Mouse (Mus musculus): ENCODE measurements around the gene Gtf2h4. TPM values are rescaled to one million over a fixed set of nuclear protein-coding genes. Genes with fewer than 3 reads are reported as not detected.

The Gtf2h4 gene
- 40.9 and 46.6 TPM in 2 replicates for polyA plus RNA-seq (2012; rRNA removed)

DNA sequence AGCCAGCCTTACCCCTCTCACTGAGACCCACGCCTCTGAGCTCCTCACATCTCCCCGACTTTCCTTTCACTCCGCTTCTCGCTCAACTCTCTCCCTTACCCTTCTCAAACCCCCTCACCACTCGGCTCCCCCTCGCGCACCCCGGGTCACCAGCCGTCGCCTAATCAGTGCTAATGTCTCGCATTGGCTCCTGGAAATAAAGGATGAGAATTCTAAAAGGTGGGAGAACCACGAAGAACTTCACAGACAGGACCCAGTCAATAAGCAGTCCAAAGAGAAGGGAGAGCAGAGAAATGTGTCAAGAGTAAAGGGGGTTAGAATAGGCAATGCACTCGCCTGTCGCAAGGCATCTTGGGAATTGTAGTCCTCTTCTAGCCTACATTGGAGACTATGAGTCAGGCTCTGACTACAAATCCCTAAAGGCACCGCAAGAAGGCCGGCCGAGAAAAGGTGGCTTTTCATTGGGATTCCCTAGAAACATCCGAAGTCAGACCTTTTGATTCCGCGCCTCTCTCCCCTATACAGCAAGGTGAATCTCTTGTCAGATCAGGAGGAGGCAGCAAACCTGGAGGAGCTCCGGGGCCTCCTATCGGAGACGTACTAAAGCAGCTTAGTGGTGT, at the start of gene Gtf2h4:
Gtf2h4 (minus strand) TSS at position 324 of the 620 bp plus-strand sequence.

DNA sequence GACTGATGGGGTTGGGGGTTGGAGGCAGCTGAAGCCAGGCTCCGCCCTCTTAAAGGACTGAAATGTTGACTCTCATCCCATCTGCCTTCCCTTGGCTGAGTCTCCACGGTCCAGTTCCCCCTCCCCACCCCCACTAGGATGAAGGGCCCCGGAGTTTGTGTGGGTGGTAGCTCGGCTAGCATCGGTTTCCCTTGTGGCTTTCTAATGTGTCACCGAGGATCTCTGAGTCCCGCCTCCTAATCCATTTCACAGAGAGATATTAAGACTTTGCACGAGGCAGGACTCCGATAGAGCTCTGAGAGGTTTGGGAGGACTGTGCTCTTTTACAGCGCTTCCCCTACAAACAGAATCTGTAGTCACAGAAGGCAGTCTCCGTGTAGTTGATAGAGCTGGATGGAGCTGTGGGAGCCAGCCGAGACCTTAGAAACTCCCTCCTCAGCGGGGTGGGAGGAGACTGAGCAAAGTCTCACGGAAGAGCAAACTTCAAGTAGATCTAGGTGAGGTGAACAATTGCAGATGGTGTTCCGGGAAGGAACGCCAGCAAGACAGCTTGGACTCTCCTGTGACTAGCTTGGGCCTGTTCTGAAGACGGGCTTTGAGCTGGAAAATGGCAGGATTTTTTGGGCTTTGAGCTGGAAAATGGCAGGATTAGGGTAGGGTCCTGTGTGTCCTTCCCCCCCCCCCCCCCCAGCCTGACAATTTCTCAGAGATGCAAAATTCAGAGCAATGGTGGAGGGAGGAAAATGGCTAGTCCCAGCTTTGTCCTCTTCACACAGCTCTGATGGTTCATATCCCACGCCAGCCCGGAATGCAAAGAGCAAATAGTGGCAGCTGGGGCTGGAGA, 31.3 kb upstream of the Gtf2h4 start, which contains the start of gene Ddr1:
Ddr1 (minus strand) TSS at position 1 of the 844 bp plus-strand sequence.

DNA sequence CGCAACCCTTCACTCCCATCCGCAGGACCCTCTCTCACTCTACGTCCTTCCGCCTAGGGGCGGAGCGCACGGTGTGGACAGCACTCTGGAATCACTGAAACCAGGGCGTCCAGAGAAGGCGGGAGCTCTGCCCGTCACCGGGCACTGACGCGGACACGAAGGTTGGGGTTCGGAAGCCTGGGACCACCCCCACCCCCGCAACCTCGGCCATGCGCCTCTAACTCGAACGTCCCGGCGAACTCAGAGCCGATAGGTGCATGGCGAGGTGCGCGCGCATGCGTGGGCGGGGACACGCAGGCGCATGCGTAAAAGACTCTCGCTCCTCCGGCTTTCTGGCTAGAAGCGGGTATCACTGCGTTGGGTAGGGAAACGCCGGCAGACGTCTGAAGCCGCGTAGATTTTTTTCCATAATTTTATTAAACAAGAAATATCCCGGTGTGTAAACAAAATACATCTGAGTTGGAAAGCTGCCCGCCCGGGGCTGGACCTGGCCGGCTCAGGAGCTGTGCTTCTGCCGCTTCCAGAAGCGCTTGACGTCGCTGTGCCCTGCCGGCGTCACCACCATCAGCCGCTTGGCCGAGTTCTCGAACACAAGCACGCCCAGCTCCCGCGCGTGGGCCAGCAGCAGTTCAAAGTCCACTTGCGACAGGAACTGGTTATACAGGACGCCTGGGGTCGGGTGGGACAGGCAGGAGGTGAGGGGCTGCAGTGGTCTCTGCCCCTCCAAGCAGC, 6.0 kb downstream of the Gtf2h4 start, which contains the start of gene Vars2:
Vars2 (minus strand) TSS at position 259 of the 732 bp plus-strand sequence.

DNA sequence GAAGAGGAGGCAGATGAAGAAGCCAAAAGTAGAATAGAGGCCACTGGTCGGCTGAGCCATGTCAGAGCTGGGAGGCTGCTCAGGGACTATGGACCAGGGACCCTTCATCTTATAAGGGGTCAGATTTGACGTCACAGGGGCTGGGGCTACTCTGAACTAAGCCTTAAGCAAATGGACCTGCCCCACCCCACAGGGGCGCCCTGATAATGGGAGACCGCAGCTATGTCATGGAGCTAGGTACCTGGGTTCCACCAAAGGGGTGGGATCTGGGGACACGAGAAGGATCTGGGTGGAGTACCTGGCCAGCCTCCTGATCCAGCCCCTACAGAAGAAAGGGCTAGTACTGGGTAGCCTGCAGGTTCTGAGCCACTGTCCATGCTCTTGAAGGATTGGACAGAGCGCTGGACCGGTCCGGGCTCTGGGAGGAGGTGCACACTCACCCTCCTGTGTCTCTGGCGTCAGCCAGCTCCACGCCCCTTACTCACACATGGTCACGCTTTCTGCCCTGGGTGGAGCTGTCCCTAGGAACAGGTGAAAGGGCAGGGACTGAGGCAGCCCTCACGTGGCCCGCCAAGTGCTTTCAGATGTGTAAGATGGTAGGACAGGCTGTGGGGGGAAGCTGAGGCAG, 29.8 kb downstream of the Gtf2h4 start, which contains the start of gene Mucl3:
Mucl3 (minus strand) TSS at position 87 of the 628 bp plus-strand sequence.

GRCm38 (mm10) chr17:35626537-35626936, 47.0 kb downstream of the Gtf2h4 start, which contains the start of gene Gm9573:
TSS of gene Gm9573 (minus strand) at chr17:35626637.

Other genes starting within 250 kb of the Gtf2h4 start
- 1.5 and 2.1 TPM in 2 replicates for gene H2-Q6, start 248.9 kb downstream of the Gtf2h4 start, polyA plus RNA-seq (2012; rRNA removed)
- 15.0 and 17.0 TPM in 2 replicates for gene H2-Q7, start 234.6 kb downstream of the Gtf2h4 start, polyA plus RNA-seq (2012; rRNA removed)
- gene H2-Q10, start 203.7 kb downstream of the Gtf2h4 start, polyA plus RNA-seq (2012; rRNA removed) = 2.2 and 4.0 TPM in 2 replicates
- gene Pou5f1, start 167.7 kb downstream of the Gtf2h4 start, polyA plus RNA-seq (2012; rRNA removed) = 0.24 and 0.57 TPM in 2 replicates
- gene Tcf19, start 156.9 kb downstream of the Gtf2h4 start, polyA plus RNA-seq (2012; rRNA removed) = 31.4 and 45.2 TPM in 2 replicates
- 36.9 and 61.2 TPM in 2 replicates for gene Cchcr1, start 156.6 kb downstream of the Gtf2h4 start, polyA plus RNA-seq (2012; rRNA removed)
- 1.4 and 1.9 TPM in 2 replicates for gene Psors1c2, start 140.5 kb downstream of the Gtf2h4 start, polyA plus RNA-seq (2012; rRNA removed)
- gene Cdsn, start 121.6 kb downstream of the Gtf2h4 start, polyA plus RNA-seq (2012; rRNA removed) = 0.04 TPM in 2 replicates
- gene 2300002M23Rik, start 106.3 kb downstream of the Gtf2h4 start, polyA plus RNA-seq (2012; rRNA removed) = not detected in 2 replicates
- gene Sfta2, start 72.2 kb downstream of the Gtf2h4 start, polyA plus RNA-seq (2012; rRNA removed) = not detected in 2 replicates
- not detected in 2 replicates for gene Gm9573, start 47.1 kb downstream of the Gtf2h4 start, polyA plus RNA-seq (2012; rRNA removed)
- 0.08 and 0.16 TPM in 2 replicates for gene Mucl3, start 30.0 kb downstream of the Gtf2h4 start, polyA plus RNA-seq (2012; rRNA removed)
- gene Vars2, start 6.1 kb downstream of the Gtf2h4 start, polyA plus RNA-seq (2012; rRNA removed) = 31.5 and 40.9 TPM in 2 replicates
- 85.4 and 116 TPM in 2 replicates for gene Ddr1, start 30.9 kb upstream of the Gtf2h4 start, polyA plus RNA-seq (2012; rRNA removed)
- gene Ier3, start 147.9 kb upstream of the Gtf2h4 start, polyA plus RNA-seq (2012; rRNA removed) = 2.3 and 3.8 TPM in 2 replicates
- 53.2 and 54.8 TPM in 2 replicates for gene Flot1, start 149.5 kb upstream of the Gtf2h4 start, polyA plus RNA-seq (2012; rRNA removed)
- gene Tubb5, start 164.6 kb upstream of the Gtf2h4 start, polyA plus RNA-seq (2012; rRNA removed) = 1,643 and 2,189 TPM in 2 replicates
- 37.8 and 41.2 TPM in 2 replicates for gene Mdc1, start 167.8 kb upstream of the Gtf2h4 start, polyA plus RNA-seq (2012; rRNA removed)
- gene Nrm, start 187.6 kb upstream of the Gtf2h4 start, polyA plus RNA-seq (2012; rRNA removed) = 61.1 and 62.0 TPM in 2 replicates
- gene Ppp1r18, start 191.9 kb upstream of the Gtf2h4 start, polyA plus RNA-seq (2012; rRNA removed) = 47.5 and 56.9 TPM in 2 replicates
- 72.6 and 76.7 TPM in 2 replicates for gene Dhx16, start 206.1 kb upstream of the Gtf2h4 start, polyA plus RNA-seq (2012; rRNA removed)
- 40.5 and 45.6 TPM in 2 replicates for gene 2310061I04Rik, start 223.7 kb upstream of the Gtf2h4 start, polyA plus RNA-seq (2012; rRNA removed)
- 136 and 230 TPM in 2 replicates for gene Atat1, start 236.3 kb upstream of the Gtf2h4 start, polyA plus RNA-seq (2012; rRNA removed)
- 46.6 and 55.3 TPM in 2 replicates for gene Mrps18b, start 242.7 kb upstream of the Gtf2h4 start, polyA plus RNA-seq (2012; rRNA removed)
- 46.3 and 48.5 TPM in 2 replicates for gene Ppp1r10, start 242.7 kb upstream of the Gtf2h4 start, polyA plus RNA-seq (2012; rRNA removed)

All from central nervous system, embryonic 11.5 days (tissue).